Mouse (Mus musculus) testis, adult 2 months (tissue): Measurements from ENCODE around the gene Ltbp1. TPM values are rescaled to one million over a fixed set of nuclear protein-coding genes. Genes with fewer than 3 reads are reported as not detected.

ENCODE experiments used
- H3K27ac ChIP-seq: fragments of 200-500 bp; 2 replicates; pipeline ENCODE4 v1.5.1; 2012; ENCODE audit warnings: low read depth, low read length; ENCODE audit not compliant: control insufficient read depth, insufficient read depth
- H3K27me3 ChIP-seq: fragments of 200-500 bp; 2 replicates; pipeline ENCODE4 v1.6.1; 2012; ENCODE audit warnings: mild to moderate bottlenecking, low read length, moderate library complexity; ENCODE audit not compliant: control insufficient read depth, insufficient read depth
- H3K36me3 ChIP-seq: fragments of 200-500 bp; 2 replicates; pipeline ENCODE4 v1.6.1; 2012; ENCODE audit warnings: mild to moderate bottlenecking, low read length; ENCODE audit not compliant: control insufficient read depth, insufficient read depth
- H3K4me1 ChIP-seq: fragments of 200-500 bp; 2 replicates; pipeline ENCODE4 v1.6.1; 2012; ENCODE audit warnings: low read length; ENCODE audit not compliant: control insufficient read depth, insufficient read depth
- H3K4me3 ChIP-seq: fragments of 200-500 bp; 2 replicates; pipeline ENCODE4 v1.5.1; 2012; ENCODE audit warnings: low read depth, mild to moderate bottlenecking, low read length, moderate library complexity, mixed read lengths; ENCODE audit not compliant: control insufficient read depth
- CTCF ChIP-seq: fragments of 200-500 bp; IDR thresholded peaks from 2 replicates; pipeline ENCODE4 v1.5.1; 2012; ENCODE audit warnings: low read depth, mild to moderate bottlenecking, inconsistent platforms, low read length, moderate library complexity; ENCODE audit not compliant: control insufficient read depth, insufficient read depth, insufficient replicate concordance
- POLR2A ChIP-seq: fragments of 200-500 bp; IDR thresholded peaks from 2 replicates; pipeline ENCODE4 v1.6.1; 2012; ENCODE audit warnings: low read depth, mild to moderate bottlenecking, inconsistent platforms, low read length, moderate library complexity; ENCODE audit not compliant: control insufficient read depth
- polyA plus RNA-seq: library from polyadenylated mRNA; depleted of rRNA; stranded (reverse); fragments of >200 nt; gene quantifications from 2 replicates; pipeline ENCODE4 v1.2.3, GENCODE M21; 2012

The Ltbp1 gene
- polyA plus RNA-seq, 1 experiment: 2.9 TPM

DNA sequence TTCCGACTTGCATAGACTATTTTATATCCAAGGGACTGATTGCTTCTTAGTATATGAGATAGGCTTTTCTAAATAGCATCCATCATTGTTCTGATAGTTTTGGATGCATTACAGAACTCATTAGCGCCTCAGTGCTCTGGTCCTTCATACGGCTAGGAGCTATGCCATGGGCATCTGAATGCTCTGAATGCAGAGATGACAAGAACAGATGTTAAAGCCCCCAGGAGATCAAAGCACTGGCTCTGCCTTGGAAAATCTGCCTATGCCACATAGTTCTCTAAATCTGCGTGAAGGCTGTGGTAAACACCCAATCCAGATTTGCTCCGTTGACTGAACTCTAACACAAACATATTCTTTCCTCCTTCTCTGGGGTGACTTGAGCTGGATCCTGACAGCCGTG lies 30.2 kb upstream of the Ltbp1 start:
- no peak overlapping the region for H3K4me3 ChIP-seq
- no peaks in the 10 kb centered on the region for H3K4me1 ChIP-seq
- H3K27me3 ChIP-seq: no peaks in the 10 kb centered on the region
- no peak overlapping the region for H3K27ac ChIP-seq
- no peaks in the 10 kb centered on the region for H3K36me3 ChIP-seq
- no peak for TF ChIP-seq POLR2A
- no peak for TF ChIP-seq CTCF

DNA sequence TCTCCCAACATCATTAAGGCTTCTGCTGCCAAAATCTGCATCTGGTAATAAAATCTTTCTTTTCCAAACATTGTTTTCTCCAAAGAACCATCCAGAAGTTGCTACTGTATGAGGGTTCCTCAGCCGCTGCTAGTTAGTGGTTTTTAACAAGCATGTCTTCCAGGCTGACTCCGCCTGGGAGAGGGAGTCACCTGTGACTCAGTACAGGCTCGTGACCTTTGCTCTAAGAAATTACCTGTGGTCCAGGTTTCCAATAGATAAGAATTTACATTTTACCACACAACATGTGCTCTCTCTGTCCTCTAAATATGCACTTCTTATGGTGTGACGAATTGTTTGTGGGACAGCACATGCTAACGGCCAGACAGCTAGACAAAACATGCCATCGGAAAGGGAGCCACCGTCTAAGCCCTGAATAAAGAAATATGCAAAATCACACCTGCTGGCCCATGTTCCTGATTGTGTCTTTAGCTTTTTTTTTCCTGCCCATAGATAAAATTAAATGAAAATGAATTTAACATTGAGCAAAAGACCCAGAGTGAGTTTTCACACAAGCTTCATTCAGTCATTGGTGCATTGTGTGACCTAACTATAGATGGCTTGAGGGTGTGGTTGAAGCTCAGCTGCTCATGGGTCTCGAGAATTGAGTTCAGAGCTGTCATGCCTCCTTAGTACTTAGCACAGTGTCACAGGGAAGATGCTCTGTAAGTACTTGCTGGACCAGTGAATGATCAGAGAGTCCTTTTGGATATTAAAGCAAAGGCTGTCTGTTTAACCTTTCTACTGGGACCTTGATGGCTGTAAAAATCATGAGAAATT lies 29.0 kb upstream of the Ltbp1 start:
- Histone ChIP-seq H3K27ac (no peak overlapping the region), H3K27me3 (no peaks in the 10 kb centered on the region), H3K4me1 (no peaks in the 10 kb centered on the region), H3K36me3 (no peaks in the 10 kb centered on the region), H3K4me3 (no peak overlapping the region)
- TF ChIP-seq CTCF (no peak), POLR2A (no peak)

DNA sequence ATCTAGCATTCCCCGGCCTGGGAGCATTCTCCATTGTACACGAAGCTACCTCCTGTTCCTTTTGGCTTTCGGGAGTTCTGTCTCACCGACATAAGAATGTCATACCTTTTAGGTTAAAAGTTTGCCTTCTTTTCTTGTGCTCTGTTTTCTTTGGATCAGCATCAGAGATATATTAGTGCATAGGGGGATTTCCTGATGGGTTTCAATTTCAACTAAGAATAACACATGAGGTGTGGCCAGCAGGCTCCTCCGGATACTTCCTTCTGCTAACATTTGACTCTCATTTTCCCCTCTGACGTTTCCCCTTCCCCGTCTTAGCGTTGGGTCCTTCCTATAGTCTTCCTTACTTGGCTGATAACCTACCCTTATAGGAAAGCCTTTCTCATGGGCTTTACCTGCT lies 25.6 kb upstream of the Ltbp1 start:
- Histone ChIP-seq H3K4me1 (no peaks in the 10 kb centered on the region), H3K36me3 (no peaks in the 10 kb centered on the region), H3K4me3 (no peak overlapping the region), H3K27me3 (no peaks in the 10 kb centered on the region), H3K27ac (no peak overlapping the region)
- no peak for TF ChIP-seq POLR2A
- no peak for TF ChIP-seq CTCF

DNA sequence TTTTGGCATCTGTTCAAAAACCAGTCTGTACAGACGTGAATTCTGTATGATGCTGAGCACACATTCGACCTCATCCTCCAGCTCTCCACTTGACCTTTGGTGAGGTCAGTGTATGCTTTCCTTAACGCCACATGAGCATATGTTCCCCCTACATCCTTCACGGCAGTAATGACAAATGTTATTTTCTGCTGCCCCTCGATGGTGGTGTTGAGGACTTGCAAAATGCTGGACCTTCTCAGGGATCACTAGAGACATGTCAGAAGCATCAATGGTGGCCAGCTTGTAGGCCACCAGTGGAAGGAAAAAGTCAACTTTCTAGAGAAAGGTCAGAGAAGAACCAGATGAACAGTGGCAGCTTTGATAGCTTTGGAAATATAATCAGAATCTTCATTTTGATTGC lies 23.7 kb upstream of the Ltbp1 start:
- no peaks in the 10 kb centered on the region for H3K4me1 ChIP-seq
- no peak overlapping the region for H3K27ac ChIP-seq
- no peak for TF ChIP-seq CTCF
- TF ChIP-seq POLR2A: no peak
- no peaks in the 10 kb centered on the region for H3K27me3 ChIP-seq
- no peaks in the 10 kb centered on the region for H3K36me3 ChIP-seq
- no peak overlapping the region for H3K4me3 ChIP-seq

DNA sequence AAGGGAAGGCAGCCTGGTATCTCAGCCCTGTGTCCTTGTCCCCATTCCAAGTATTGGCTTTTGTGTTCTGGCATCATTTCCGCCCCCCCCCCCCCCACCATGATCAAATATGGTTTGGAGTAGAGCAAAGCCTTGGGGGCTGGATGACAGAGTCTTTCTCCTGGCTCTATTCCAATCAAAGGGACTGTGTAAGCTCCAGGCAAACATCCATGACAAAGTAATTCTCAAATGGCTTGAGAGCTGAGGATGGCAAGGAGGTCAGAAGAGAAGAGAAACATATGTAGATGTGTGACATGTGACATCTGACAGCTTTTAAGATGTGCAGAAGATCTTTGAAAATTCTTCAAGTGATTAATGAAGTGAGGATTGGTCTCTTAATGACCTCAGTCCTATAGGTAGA lies 22.5 kb upstream of the Ltbp1 start:
- Histone ChIP-seq H3K4me3 (no peak overlapping the region), H3K4me1 (no peaks in the 10 kb centered on the region; the same call in 1 of the 2 replicates), H3K27ac (no peak overlapping the region), H3K27me3 (no peaks in the 10 kb centered on the region), H3K36me3 (no peaks in the 10 kb centered on the region)
- TF ChIP-seq CTCF (no peak), POLR2A (no peak)

DNA sequence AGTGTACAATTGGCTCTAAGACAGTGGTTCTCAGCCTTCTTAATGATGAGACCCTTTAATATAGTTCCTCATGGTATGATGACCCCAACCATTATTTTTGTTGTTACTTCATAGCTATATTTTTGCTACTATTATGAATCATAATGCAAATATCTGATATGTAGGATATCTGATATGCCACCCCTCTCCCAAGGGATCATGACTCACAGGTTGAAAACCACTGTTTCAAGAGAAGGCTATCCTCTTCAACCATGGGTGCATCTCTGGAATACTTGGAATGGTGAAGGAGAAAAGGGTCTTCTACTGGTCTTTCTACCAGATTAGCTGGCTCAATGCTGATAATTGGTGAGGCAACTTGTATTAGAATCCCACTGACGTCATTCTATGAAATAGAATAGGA lies 21.3 kb upstream of the Ltbp1 start:
- no peak for TF ChIP-seq POLR2A
- H3K36me3 ChIP-seq: no peaks in the 10 kb centered on the region
- no peak overlapping the region for H3K4me3 ChIP-seq
- no peak overlapping the region for H3K27ac ChIP-seq
- no peaks in the 10 kb centered on the region; the same call in 1 of the 2 replicates for H3K4me1 ChIP-seq
- no peaks in the 10 kb centered on the region for H3K27me3 ChIP-seq

DNA sequence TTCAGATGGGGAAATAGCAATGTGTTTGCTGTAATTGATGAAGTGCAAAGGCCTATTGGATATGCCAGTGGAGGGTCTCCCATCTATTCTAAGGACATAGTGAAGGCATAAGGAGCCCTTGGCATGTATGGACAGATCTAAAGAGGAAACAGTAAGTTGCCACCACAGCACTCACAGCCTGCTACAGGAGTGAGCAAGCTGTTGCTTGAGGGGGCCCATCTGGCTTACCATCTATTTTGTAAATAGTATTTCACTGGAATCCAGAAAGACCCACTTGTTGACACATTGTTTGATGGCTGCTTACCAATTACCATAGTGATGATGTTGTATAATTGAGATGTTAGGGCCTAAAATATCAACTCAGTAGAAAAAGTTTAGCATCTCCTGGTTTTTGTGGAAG lies 20.7 kb upstream of the Ltbp1 start:
- Histone ChIP-seq H3K36me3 (no peaks in the 10 kb centered on the region), H3K27me3 (no peaks in the 10 kb centered on the region), H3K4me1 (no peaks in the 10 kb centered on the region; the same call in 1 of the 2 replicates), H3K4me3 (no peak overlapping the region), H3K27ac (no peak overlapping the region)
- TF ChIP-seq POLR2A (no peak), CTCF (no peak)

DNA sequence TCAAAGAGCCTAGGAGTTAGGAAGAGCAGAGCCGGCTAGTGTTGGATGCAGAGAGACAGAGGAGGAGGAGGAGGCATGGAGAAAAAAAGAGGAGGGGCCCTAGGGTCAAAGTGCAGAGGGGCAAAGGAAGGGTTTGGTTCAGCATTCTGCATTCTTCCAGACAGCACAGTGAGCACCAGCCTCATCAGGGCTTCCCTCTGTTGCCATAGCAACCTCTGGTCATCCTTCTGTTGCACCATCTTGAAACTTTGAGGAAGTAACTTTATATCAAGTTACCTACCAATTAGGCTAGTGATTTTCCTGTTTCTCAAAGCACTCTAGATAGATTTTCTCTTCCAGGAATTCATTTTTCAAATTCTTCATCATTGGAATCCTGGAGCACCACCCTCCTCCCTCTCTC lies 18.3 kb upstream of the Ltbp1 start:
- Histone ChIP-seq H3K27me3 (no peaks in the 10 kb centered on the region), H3K27ac (no peak overlapping the region), H3K36me3 (no peaks in the 10 kb centered on the region), H3K4me1 (no peaks in the 10 kb centered on the region; the same call in 1 of the 2 replicates), H3K4me3 (no peak overlapping the region)
- no peak for TF ChIP-seq CTCF
- no peak for TF ChIP-seq POLR2A
